Mouse (Mus musculus) liver, embryonic 14.5 days (tissue): ENCODE measurements at regions not wholly inside any gene's neighbourhood (a gene's known extent, or its start where the extent isn't known, plus 50 kb on each side); places are given as distances from the start of the nearest gene placed in this dataset.

ENCODE experiments used
- ATAC-seq: fragments of 200-750 bp; cut with Nextera tagmentation; 2 replicates; pipeline ENCODE4 v1.8.0; 2017; ENCODE audit warnings: moderate number of reproducible peaks, mild to moderate bottlenecking, moderate library complexity; ENCODE audit not compliant: insufficient read depth
- DNase-seq, 3 experiments: peaks; one replicate each; pipeline ENCODE4 v3.0.0-alpha.2; 2012 to 2013; ENCODE audit warnings: low read depth in 3 of 3, low spot score in 3 of 3
- H3K27ac ChIP-seq: fragments of 300-500 bp; sonication (generic); 2 replicates; pipeline ENCODE4 v1.5.1; 2014; ENCODE audit warnings: moderate library complexity, mild to moderate bottlenecking, control low read depth, inconsistent platforms
- H3K27me3 ChIP-seq: fragments of 300-500 bp; sonication (generic); 2 replicates; pipeline ENCODE4 v1.6.1; 2014; ENCODE audit warnings: mild to moderate bottlenecking, low read length, moderate library complexity; ENCODE audit not compliant: control insufficient read depth, insufficient read depth
- H3K36me3 ChIP-seq: fragments of 300-500 bp; sonication (generic); replicated peaks from 2 replicates; pipeline ENCODE4 v1.6.1; 2014; ENCODE audit warnings: low read depth; ENCODE audit not compliant: control insufficient read depth, insufficient read depth
- H3K4me1 ChIP-seq, 2 experiments: fragments of 200-500 bp in 1 of 2; fragments of 300-500 bp in 1 of 2; sonication (generic) in 1 of 2; replicated peaks; 2 replicates each; pipeline ENCODE4 v1.6.1; 2012 to 2014; ENCODE audit warnings: antibody characterized with exemption in 1 of 2, inconsistent platforms in 1 of 2, low read length in 1 of 2; ENCODE audit not compliant: control insufficient read depth in 2 of 2, insufficient read depth in 2 of 2
- H3K4me2 ChIP-seq: fragments of 300-500 bp; sonication (generic); 2 replicates; pipeline ENCODE4 v1.6.1; 2014; ENCODE audit warnings: low read depth, mild to moderate bottlenecking, control low read depth, moderate library complexity
- H3K4me3 ChIP-seq, 2 experiments: fragments of 200-500 bp in 1 of 2; fragments of 300-500 bp in 1 of 2; sonication (generic) in 1 of 2; 2 replicates each; pipeline ENCODE4 v1.5.1; 2012 to 2014; ENCODE audit warnings: low read depth in 2 of 2, low read length in 2 of 2, mild to moderate bottlenecking in 2 of 2, control low read depth in 1 of 2, inconsistent platforms in 1 of 2, moderate library complexity in 1 of 2; ENCODE audit not compliant: insufficient read depth in 1 of 2
- H3K9ac ChIP-seq: fragments of 300-500 bp; sonication (generic); replicated peaks from 2 replicates; pipeline ENCODE4 v1.6.1; 2014; ENCODE audit warnings: mild to moderate bottlenecking, control low read depth, moderate library complexity
- H3K9me3 ChIP-seq: fragments of 300-500 bp; sonication (generic); 2 replicates; pipeline ENCODE4 v1.6.1; 2016; ENCODE audit warnings: low read length, mixed read lengths; ENCODE audit not compliant: control insufficient read depth
- CTCF ChIP-seq: IDR thresholded peaks from 2 replicates; pipeline ENCODE4 v1.5.1; 2016; ENCODE audit warnings: antibody characterized with exemption, low read depth, control low read depth
- EP300 ChIP-seq: IDR thresholded peaks from 2 replicates; pipeline ENCODE4 v1.6.1; 2016; ENCODE audit warnings: antibody characterized with exemption, low read depth
- WGBS: fragments of 180-500 bp; shearing (Covaris S2); extraction: QIAGEN DNeasy Blood & Tissue Kit; methylation state at CpG from one replicate; pipeline ENCODE4 v1.1.7; 2014; ENCODE audit not compliant: insufficient replicate concordance; 5-methylcytosine and 5-hydroxymethylcytosine counted together

DNA sequence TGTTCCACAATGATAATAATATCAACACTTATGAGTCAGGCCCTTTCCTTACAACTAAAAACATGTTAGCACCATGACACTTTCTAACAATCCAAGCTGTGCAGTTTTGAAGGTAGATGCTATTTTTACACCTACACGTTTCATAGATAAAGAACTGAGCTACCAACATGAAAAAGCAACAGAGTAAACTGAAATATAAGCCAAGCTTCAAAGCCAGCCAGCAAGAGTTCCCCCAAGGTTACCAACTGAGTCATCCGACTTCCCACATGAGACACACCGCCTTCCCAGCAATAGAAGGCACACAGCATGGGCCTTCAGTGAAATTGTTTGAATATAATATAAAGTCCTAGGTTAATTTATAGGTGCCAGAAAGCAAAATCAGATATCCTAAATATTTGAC lies 222.1 kb downstream of the Pla2g4a start:
- 59% methylated on average over 3 of the region's 3 CpGs for WGBS
- H3K9me3 ChIP-seq = no peaks in the 10 kb centered on the region
- DNase-seq (no peak), ATAC-seq (no peak)
- no peak overlapping the region for H3K4me2 ChIP-seq
- no peaks in the 10 kb centered on the region for H3K4me1 ChIP-seq
- no peak overlapping the region for H3K4me3 ChIP-seq
- TF ChIP-seq EP300 = no peak
- TF ChIP-seq CTCF = no peak
- no peak overlapping the region for H3K27ac ChIP-seq
- no peak overlapping the region for H3K9ac ChIP-seq
- H3K36me3 ChIP-seq = no peaks in the 10 kb centered on the region
- no peaks in the 10 kb centered on the region for H3K27me3 ChIP-seq

DNA sequence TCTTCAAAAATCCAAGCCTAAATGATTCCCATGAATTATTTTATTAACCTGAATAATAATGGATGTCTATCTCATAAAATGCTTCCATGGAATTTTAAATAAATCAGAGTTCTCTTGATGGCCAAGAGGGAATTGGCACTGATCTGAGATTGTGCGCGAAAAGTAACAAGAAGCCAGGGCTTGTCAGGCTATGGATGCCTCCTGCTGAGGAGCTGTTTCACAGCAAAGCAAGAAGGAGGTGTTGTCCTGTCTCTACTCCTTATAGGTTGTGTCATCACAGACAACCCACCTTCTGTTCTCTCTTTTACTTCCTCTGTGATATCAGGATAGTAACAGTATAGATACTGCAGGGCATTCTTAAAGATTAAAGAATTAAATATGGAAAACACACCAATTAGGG lies 226.8 kb downstream of the Pla2g4a start:
- ATAC-seq = no peak

DNA sequence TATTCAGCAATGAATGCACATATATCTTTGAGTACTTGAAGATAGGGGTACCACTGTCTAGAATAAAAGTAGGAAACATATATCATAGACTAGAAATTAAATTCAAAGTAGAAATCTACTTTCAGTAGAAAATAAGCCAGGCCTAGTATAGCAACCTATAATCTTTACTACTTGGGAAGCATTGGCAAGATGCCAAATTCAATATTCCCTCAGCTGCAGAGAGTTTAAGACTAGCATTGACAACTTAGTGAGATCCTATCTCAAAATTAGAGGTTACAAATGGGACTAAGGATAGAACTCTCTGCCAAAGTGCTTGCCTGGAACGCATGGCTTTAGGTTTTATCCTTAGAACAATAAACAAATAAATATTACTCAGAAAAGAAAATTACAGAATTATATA lies 245.9 kb downstream of the Pla2g4a start:
- no peak overlapping the region for H3K4me2 ChIP-seq
- H3K27me3 ChIP-seq = no peaks in the 10 kb centered on the region
- 61% methylated on average over 1 of the region's 1 CpGs for WGBS
- no peak overlapping the region for H3K27ac ChIP-seq
- no peak overlapping the region for H3K4me3 ChIP-seq
- H3K9me3 ChIP-seq = no peaks in the 10 kb centered on the region
- no peaks in the 10 kb centered on the region for H3K4me1 ChIP-seq
- H3K9ac ChIP-seq = no peak overlapping the region
- no peaks in the 10 kb centered on the region for H3K36me3 ChIP-seq
- TF ChIP-seq CTCF (no peak), EP300 (no peak)
- DNase-seq (no peak), ATAC-seq (no peak)

More for the DNA sequence above, 226.8 kb downstream of the Pla2g4a start:
- no peak overlapping the region for H3K4me3 ChIP-seq
- TF ChIP-seq CTCF (no peak), EP300 (no peak)
- no peak overlapping the region for H3K4me2 ChIP-seq
- no peak overlapping the region for H3K9ac ChIP-seq
- no peaks in the 10 kb centered on the region for H3K9me3 ChIP-seq
- H3K27me3 ChIP-seq = no peaks in the 10 kb centered on the region
- no peaks in the 10 kb centered on the region for H3K36me3 ChIP-seq
- H3K27ac ChIP-seq = no peak overlapping the region
- no peak for DNase-seq
- 83% methylated on average over 2 of the region's 2 CpGs for WGBS
- H3K4me1 ChIP-seq = no peaks in the 10 kb centered on the region

DNA sequence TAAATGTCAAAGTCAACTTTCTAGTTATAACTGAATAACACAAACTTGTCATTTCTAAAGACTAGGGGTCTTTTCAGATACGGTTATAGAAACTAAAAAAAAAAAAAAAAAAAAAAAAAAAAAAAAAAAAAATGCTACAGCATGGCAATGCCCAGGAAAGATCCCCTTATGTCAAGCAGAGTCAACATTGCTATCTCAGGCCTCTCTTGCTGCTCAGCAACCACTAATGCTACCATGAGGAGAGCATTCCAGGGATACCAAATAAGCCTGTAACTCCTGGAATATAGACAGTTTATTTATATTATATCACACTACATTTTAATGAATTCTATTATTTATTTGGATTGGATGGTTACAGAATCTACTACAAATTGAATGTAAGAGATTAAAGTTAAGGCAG lies 248.8 kb downstream of the Pla2g4a start:
- Histone ChIP-seq H3K9ac (no peak overlapping the region), H3K27me3 (no peaks in the 10 kb centered on the region), H3K9me3 (no peaks in the 10 kb centered on the region), H3K27ac (no peak overlapping the region), H3K36me3 (no peaks in the 10 kb centered on the region), H3K4me2 (no peak overlapping the region), H3K4me1 (no peaks in the 10 kb centered on the region), H3K4me3 (no peak overlapping the region)
- no peak for DNase-seq
- TF ChIP-seq EP300 (no peak), CTCF (no peak)
- ATAC-seq = no peak
- 48% methylated on average over 1 of the region's 1 CpGs for WGBS

DNA sequence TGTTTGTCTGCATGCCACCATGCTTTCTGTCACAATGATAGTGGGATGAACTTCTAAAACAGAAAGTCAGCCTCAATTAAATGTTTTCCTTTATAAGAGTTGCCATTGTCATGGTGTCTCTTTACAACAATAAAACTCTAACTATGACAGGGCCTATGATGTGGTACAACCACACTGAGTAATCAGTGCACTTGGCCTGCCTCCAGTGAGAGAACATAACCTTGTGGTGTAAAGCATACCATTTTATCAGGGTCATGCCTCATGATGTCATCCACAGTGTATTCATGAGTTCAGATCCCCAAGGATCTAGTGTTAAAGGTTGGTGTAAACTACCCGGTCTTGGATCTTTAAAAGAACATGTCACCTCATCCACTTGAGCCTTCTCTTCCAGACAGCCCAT lies 255.9 kb downstream of the Pla2g4a start:
- no peak for DNase-seq
- Histone ChIP-seq H3K9me3 (no peaks in the 10 kb centered on the region), H3K36me3 (no peaks in the 10 kb centered on the region)

DNA sequence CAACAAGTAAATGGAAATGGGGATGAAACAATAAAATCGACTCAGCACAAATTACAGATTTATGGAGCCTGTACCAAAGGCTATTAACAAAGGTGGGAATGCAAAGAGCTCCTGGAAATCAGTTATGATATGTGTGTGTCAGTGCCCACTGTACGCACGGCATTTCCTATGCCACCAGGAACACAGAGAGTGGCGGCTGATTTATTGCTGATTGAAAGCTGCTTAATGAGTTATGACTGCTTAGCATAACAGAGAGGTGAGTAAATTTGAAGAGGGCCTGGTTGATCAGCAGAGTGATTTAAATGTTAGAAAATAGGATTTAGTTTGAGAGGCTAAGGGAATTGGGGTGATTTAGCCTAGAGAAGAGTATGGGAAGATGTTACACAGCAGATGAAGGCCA lies 261.7 kb downstream of the Pla2g4a start:
- no peak overlapping the region for H3K27ac ChIP-seq
- DNase-seq (no peak), ATAC-seq (no peak)
- H3K9ac ChIP-seq = no peak overlapping the region
- no peaks in the 10 kb centered on the region for H3K36me3 ChIP-seq
- H3K4me3 ChIP-seq = no peak overlapping the region
- WGBS = 65% methylated on average over 4 of the region's 4 CpGs
- no peaks in the 10 kb centered on the region for H3K27me3 ChIP-seq
- H3K4me2 ChIP-seq = no peak overlapping the region
- TF ChIP-seq EP300 (no peak), CTCF (no peak)
- H3K9me3 ChIP-seq = no peaks in the 10 kb centered on the region
- no peaks in the 10 kb centered on the region for H3K4me1 ChIP-seq

More for the DNA sequence above, 255.9 kb downstream of the Pla2g4a start:
- H3K27me3 ChIP-seq = no peaks in the 10 kb centered on the region
- no peak overlapping the region for H3K27ac ChIP-seq
- no peak overlapping the region for H3K4me2 ChIP-seq
- WGBS = 68% methylated on average over 1 of the region's 1 CpGs
- H3K9ac ChIP-seq = no peak overlapping the region
- H3K4me3 ChIP-seq = no peak overlapping the region
- TF ChIP-seq EP300 = no peak
- TF ChIP-seq CTCF = no peak
- no peak for ATAC-seq
- H3K4me1 ChIP-seq = no peaks in the 10 kb centered on the region
